Mouse (Mus musculus): ENCODE measurements around the gene Slc35e2.
"Not testable (repeated sequence)": the region's sequence is repeated elsewhere in the genome, so short reads cannot be mapped to it uniquely, and the experiment has no call there.

Gene Slc35e2

GRCm38 (mm10) chr4:155624338-155625291 lies 23.4 kb downstream of the Slc35e2 start, which contains the start of gene Cdk11b:
Gene Cdk11b, plus strand, starts transcription at chr4:155624854.
- in situ Hi-C loops (cut with MboI, MseI), result no loop called here

GRCm38 (mm10) chr4:155630267-155630666 lies 29.1 kb downstream of the Slc35e2 start:
- in situ Hi-C loops (cut with MboI, MseI), result no loop called here

DNA sequence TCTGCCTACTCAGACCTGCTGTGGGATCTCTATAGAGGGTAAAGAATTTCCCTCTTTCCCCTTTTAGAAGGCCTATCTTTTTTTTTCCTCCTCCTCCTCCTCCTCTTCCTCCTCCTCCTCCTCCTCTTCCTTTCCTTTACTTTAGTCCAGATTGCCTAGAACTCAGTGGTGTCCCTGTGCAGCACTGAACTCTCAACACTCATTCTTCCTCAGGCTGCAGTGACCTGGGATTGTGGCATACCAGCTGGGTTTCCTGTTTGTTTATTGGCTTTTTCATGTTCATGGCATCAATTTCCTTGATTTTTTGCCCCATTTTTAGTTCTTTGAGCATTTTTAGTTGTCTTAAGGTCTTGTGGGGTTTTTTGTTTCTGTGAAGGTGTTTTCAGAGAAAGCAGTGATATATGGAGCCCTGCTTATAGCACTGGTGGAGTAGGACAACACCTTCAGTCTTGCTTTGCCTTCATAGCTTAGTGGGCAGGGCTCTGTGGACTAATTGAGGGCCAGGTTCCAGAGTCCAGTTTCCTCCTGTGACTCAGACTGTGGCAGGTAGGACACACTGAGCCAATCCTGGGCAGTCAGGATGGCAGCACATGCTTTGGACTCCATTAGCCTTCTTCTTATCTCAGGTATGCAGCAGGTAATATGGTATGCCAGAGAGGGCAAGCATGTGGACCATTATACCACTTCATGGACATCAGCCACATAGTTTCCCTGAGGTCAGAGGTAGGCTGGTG lies 34.7 kb downstream of the Slc35e2 start:
- in situ Hi-C loops (cut with MboI, MseI), result no loop called here

- in situ Hi-C loops (cut with MboI, MseI), result loop anchor here (5.0 kb wide), 1 partner anchor 54 kb away; no protein-coding TSS in a partner anchor
These were observed 42.3 kb downstream of the Slc35e2 start for GRCm38 (mm10) chr4:155643531-155643930.

- in situ Hi-C loops (cut with MboI, MseI), result not testable (repeated sequence)
These were observed 44.1 kb downstream of the Slc35e2 start, which contains the start of gene Gm10563 for GRCm38 (mm10) chr4:155645308-155645707. Gene Gm10563, minus strand, starts transcription at chr4:155645408.

DNA sequence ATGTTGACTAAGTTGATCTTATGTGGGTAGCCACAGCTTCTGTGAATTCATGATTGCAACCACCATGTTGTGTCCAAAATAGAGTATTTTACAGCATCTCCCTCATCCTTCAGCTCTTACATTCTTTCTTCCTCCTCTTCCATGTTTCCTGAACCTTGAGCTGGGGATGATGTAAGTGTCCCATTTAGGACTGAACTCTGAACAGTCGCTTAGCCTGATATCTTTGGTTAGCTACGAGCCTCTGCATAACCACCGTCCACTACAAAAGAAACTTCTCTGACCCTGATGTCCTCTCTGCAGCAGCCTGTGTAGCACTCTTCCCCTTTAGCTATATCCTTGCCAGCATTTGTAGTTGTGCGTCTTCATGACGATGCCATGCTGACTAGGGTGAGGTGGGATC lies 44.5 kb downstream of the Slc35e2 start:
- in situ Hi-C loops (cut with MboI, MseI), result no loop called here

DNA sequence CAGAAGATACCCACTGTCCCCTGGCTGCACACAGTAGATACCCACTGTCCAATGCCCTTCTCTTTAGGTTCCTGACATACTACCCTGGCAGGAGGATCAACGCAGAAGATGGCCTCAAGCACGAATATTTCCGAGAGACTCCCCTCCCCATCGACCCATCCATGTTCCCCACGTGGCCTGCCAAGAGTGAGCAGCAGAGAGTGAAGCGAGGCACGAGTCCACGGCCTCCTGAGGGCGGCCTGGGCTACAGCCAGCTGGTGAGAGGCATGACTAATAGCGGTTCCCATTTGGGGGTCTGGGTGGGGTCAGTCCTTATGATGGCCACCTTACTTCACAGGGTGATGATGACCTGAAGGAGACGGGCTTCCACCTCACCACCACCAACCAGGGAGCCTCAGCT lies 48.1 kb downstream of the Slc35e2 start:
- in situ Hi-C loops (cut with MboI, MseI), result no loop called here

DNA sequence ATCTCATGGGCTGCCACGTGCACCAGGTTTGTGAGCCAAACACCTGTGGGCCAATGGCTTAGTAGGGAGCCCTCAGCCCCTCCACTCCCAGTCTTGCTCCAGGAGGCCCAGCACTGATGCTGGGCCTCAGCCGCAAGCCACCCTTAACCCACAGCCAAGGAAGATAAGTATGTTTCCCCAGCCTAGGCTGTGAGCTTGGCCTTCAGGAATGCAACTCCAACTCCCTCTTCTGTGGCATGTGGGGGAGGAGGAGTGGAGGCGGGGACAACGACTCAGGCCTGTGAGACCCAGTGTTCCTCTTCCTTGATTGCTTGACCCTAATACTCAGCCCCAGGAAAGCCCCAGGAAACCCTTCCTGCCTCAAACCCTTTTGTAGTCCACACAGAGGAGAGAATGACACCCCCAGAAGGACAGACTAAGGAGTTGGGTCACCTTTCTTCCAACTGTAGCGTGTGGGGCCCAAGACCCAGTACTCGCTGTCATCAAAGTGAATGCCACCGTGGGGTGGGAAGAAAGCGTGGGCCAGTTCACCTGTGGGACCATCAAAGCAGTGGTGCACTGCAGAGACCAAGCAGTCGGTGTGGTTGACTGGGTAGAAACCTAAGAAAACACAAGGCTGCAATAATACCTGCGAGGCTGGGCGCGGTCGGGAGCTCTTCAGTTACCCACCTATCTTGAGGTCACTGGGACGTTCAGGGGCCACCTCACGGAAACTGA lies 50.5 kb downstream of the Slc35e2 start:
- in situ Hi-C loops (cut with MboI, MseI), result no loop called here

GRCm38 (mm10) chr4:155652283-155653085 lies 51.3 kb downstream of the Slc35e2 start:
- in situ Hi-C loops (cut with MboI, MseI), result no loop called here

DNA sequence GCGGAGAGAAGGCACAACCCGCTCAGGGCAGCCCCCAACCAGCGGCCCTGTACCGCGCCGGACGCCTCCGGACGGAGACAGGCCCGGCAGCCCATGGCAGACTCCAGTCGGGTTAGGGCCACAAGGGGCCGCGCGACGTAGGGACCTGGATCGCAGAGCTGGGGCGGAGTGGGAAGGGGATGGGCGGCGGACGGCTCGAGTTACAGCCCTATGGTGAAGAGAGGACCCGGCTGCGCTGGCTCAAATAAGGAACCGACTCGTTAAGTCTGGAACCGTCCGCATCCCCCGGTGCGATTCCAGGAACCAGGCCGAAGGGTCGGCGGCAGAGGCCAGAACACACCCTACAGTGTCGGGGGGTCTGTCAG lies 51.9 kb downstream of the Slc35e2 start, which contains the start of gene Mmp23:
TSS of gene Mmp23 (minus strand) at position 299 of the 365 bp plus-strand sequence.
- in situ Hi-C loops (cut with MboI, MseI), result no loop called here

DNA sequence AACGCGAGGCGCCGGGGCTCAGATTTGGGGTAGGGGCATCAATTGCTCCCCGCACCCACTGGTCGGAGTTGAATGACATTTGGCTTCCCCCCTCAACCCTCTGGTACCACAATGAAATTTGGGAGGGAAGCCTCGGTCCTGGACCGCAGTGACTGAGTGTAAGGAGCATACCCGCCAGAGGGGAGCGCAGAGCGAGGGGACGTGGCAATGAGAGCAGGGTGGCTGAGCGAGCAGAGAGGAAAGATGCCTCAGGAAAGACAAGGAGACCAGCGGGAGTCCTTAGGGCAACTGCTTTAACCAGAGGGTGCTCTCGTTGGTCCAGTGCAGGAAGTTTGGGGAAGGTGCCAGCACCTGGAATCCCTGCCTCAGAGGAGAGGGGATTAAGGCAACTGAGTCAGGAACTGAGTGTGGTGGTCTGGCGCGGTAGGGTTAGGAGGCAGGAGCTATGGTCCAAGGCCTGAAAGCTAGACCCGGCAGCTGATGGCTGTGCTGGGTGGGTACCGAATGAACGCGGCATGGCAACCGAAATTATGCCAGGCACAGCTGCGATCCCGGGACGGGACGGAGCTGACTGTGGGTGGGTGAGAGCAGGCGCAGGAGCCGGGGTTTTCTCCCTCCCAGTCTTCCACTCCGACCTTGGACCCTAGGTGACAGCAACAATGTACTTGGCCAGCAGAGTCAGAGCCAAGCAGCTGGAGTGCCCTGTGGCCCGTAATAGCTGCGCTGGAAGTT lies 52.4 kb downstream of the Slc35e2 start:
- in situ Hi-C loops (cut with MboI, MseI), result no loop called here

- in situ Hi-C loops (cut with MboI, MseI), result no loop called here
These were observed 52.9 kb downstream of the Slc35e2 start for GRCm38 (mm10) chr4:155654183-155654455.

- in situ Hi-C loops (cut with MboI, MseI), result no loop called here
These were observed 53.5 kb downstream of the Slc35e2 start for GRCm38 (mm10) chr4:155654456-155655298.

GRCm38 (mm10) chr4:155656214-155656751 lies 55.1 kb downstream of the Slc35e2 start:
- in situ Hi-C loops (cut with MboI, MseI), result no loop called here

- in situ Hi-C loops (cut with MboI, MseI), result no loop called here
These were observed 57.7 kb downstream of the Slc35e2 start for GRCm38 (mm10) chr4:155658961-155659360.

DNA sequence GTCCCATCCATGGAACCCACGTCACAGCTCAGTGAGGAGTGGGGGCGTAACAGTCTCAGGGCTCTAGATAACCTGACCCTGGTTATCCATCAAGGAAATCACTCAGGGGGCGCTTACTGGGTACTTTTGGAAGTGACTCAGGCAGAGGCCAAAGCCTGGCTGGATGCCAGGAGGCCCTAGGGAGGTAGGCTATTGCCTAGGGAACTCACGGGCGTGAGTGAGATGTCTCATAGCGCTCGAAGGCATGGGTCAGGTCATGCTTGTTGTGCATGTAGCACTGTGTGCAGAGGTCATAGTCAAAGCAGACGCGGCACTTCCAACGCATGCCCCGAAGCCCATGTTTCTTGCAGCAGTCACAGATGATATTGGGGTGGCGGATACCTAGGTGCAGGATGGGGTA lies 59.4 kb downstream of the Slc35e2 start:
- in situ Hi-C loops (cut with MboI, MseI), result no loop called here

GRCm38 (mm10) chr4:155666903-155667302 lies 65.7 kb downstream of the Slc35e2 start:
- in situ Hi-C loops (cut with MboI, MseI), result no loop called here

DNA sequence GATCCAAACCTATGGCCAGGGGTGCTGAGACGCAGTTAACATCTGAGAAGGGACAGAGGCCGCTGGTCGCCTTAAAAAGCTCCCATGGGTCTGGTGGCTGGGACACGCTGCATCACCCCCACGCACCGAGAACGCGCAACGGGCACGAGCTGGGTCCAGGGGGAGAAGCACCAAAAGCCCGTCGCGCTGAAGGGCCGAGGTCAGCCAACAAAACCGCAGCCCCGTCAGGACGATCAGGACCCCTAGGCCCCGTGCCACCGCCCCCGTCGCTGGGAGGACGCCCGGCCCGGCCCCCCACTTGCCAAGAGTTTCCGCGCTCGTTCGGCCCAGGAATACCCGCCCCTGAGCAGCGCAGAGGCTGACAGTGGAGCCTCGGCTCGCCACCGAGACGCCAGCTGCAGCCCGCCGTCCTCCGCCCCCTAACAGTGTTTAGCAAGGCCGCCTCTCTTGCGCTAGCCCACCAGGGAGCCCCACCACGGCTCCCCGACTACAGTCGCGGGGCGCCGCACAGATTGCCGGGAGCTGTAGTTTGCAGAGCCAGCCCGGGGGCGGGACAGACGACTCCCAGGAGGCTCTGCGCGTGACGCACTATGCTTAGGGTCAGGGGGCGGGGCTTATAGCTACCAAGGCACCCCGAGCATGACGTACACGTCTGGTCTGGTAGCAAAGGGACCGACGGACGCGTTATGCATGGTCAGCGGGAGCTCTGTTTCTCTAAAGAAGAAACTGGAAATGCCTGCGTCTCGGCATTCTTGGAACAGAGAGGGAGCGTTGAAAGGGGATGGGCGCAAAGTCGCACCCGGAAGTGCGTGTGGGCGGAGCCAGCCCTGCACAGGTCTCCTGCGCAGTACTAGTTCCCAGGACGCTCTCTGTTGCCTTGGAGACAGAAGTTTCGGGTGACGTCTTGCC lies 67.7 kb downstream of the Slc35e2 start, which contains the start of gene Mib2:
TSS of gene Mib2 (minus strand) at position 510 of the 909 bp plus-strand sequence.
- in situ Hi-C loops (cut with MboI, MseI), result no loop called here

Data from regulatory T cell (primary cell).